Mouse (Mus musculus): ENCODE results near the gene Arhgap35. TPM values are rescaled to one million over a fixed set of nuclear protein-coding genes. Genes with fewer than 3 reads are reported as not detected.

Arhgap35 gene
- total and polyA plus RNA-seq, 2 experiments from 2014 or later, result 27.0 to 149 TPM

- no peak for DNase-seq
- Histone ChIP-seq H3K9ac (no peak overlapping the region), H3K4me2 (ENCODE audit: low read depth) (no peak overlapping the region), H3K4me3 (ENCODE audit: low read depth, low read length) (no peak overlapping the region), H3K4me1 (ENCODE audit: insufficient read depth) (no peaks in the 10 kb centered on the region), H3K27me3 (ENCODE audit: insufficient read depth, low read length) (no peaks in the 10 kb centered on the region), H3K9me3 (ENCODE audit: low read length) (no peaks in the 10 kb centered on the region), H3K27ac (ENCODE audit: low read depth, low read length) (no peak overlapping the region), H3K36me3 (ENCODE audit: insufficient read depth) (peaks cover 71% of the 10 kb centered on the region)
- no peak for TF ChIP-seq CTCF (IDR thresholded peaks at IDR 0.05; ENCODE audit: low read depth)
- ATAC-seq, result no peak
- 93% methylated on average over 4 of the region's 4 CpGs for WGBS
Measured at GRCm38 (mm10) chr7:16501571-16501970, 113.2 kb downstream of the Arhgap35 start.

- Histone ChIP-seq H3K36me3 (ENCODE audit: insufficient read depth) (peaks cover 70% of the 10 kb centered on the region), H3K9ac (no peak overlapping the region), H3K4me1 (ENCODE audit: insufficient read depth) (no peaks in the 10 kb centered on the region), H3K9me3 (ENCODE audit: low read length) (no peaks in the 10 kb centered on the region), H3K4me3 (ENCODE audit: low read depth, low read length) (no peak overlapping the region), H3K27me3 (ENCODE audit: insufficient read depth, low read length) (no peaks in the 10 kb centered on the region), H3K4me2 (ENCODE audit: low read depth) (no peak overlapping the region), H3K27ac (ENCODE audit: low read depth, low read length) (no peak overlapping the region)
- DNase-seq (no peak), ATAC-seq (peak; percentile 81)
- TF ChIP-seq CTCF (IDR thresholded peaks at IDR 0.05; ENCODE audit: low read depth), result no peak
- 75% methylated on average over 6 of the region's 6 CpGs for WGBS
Measured at GRCm38 (mm10) chr7:16499671-16500104, 115.1 kb downstream of the Arhgap35 start.

DNA sequence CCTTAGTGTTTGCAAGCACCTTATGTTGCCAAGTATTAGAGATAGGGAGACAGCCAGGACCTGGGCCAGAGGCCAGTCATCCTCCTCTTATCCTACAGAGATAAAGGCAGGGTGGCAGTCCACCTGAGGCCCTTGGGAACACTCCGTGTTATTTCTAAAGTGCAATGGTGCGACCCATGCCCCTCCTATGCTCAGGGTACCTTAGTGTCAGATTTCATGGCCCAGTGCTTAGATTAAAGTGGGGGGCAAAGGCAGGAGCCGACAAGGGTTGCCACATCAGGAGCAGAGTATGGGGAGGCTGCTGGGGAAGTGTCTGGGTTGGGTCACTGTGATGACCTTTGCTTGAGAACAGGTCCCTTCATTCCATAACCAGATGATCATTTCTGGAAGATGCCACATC is 118.5 kb downstream of the Arhgap35 start:
- WGBS, result 95% methylated on average over 3 of the region's 3 CpGs
- H3K4me2 ChIP-seq (ENCODE audit: low read depth), result no peak overlapping the region
- H3K9me3 ChIP-seq (ENCODE audit: low read length), result no peaks in the 10 kb centered on the region
- no peak overlapping the region for H3K4me3 ChIP-seq (ENCODE audit: low read depth, low read length)
- H3K36me3 ChIP-seq (ENCODE audit: insufficient read depth), result peaks cover 45% of the 10 kb centered on the region
- TF ChIP-seq CTCF (IDR thresholded peaks at IDR 0.05; ENCODE audit: low read depth), result no peak
- ATAC-seq (no peak), DNase-seq (no peak)
- H3K9ac ChIP-seq, result no peak overlapping the region
- no peaks in the 10 kb centered on the region for H3K27me3 ChIP-seq (ENCODE audit: insufficient read depth, low read length)
- no peaks in the 10 kb centered on the region for H3K4me1 ChIP-seq (ENCODE audit: insufficient read depth)
- no peak overlapping the region for H3K27ac ChIP-seq (ENCODE audit: low read depth, low read length)

- Histone ChIP-seq H3K4me2 (ENCODE audit: low read depth) (no peak overlapping the region), H3K27me3 (ENCODE audit: insufficient read depth, low read length) (no peaks in the 10 kb centered on the region), H3K27ac (ENCODE audit: low read depth, low read length) (no peak overlapping the region), H3K4me1 (ENCODE audit: insufficient read depth) (no peaks in the 10 kb centered on the region), H3K36me3 (ENCODE audit: insufficient read depth) (peaks cover 34% of the 10 kb centered on the region), H3K9me3 (ENCODE audit: low read length) (no peaks in the 10 kb centered on the region), H3K9ac (no peak overlapping the region), H3K4me3 (ENCODE audit: low read depth, low read length) (no peak overlapping the region)
- ATAC-seq (peak; percentile 26; the same call in 1 of the 2 replicates), DNase-seq (peak; percentile 60)
- TF ChIP-seq CTCF (IDR thresholded peaks at IDR 0.05; ENCODE audit: low read depth), result peak; percentile 69
- 46% methylated on average over 2 of the region's 2 CpGs for WGBS
Measured at GRCm38 (mm10) chr7:16493361-16493760, 121.4 kb downstream of the Arhgap35 start.

GRCm38 (mm10) chr7:16492211-16492610 is 122.6 kb downstream of the Arhgap35 start:
- Histone ChIP-seq H3K4me3 (ENCODE audit: low read depth, low read length) (no peak overlapping the region), H3K9me3 (ENCODE audit: low read length) (no peaks in the 10 kb centered on the region), H3K27ac (ENCODE audit: low read depth, low read length) (no peak overlapping the region), H3K4me1 (ENCODE audit: insufficient read depth) (no peaks in the 10 kb centered on the region), H3K9ac (no peak overlapping the region), H3K27me3 (ENCODE audit: insufficient read depth, low read length) (no peaks in the 10 kb centered on the region), H3K36me3 (ENCODE audit: insufficient read depth) (peaks cover 22% of the 10 kb centered on the region), H3K4me2 (ENCODE audit: low read depth) (no peak overlapping the region)
- TF ChIP-seq CTCF (IDR thresholded peaks at IDR 0.05; ENCODE audit: low read depth), result no peak
- WGBS, result 56% methylated on average over 3 of the region's 3 CpGs
- DNase-seq (no peak), ATAC-seq (peak; percentile 25; the same call in 1 of the 2 replicates)

DNA sequence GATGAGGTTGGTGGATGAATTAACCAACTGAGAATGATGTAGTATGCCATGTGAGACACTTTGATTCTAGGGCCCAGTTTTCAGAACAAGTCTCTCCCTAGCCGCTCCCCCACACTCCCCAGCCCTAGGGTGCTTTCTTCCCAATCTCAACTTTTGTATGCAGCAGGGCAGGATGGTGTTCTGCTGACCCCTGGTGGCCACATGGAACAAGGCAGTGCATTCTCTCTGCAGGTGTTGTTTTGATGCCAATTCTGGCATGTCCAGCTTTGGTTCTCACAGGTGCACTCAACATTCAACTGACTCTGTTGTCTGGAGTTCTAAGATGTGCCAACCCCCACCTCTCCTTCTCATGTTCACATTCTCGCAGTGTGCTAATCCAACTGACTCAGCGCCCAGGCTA is 123.0 kb downstream of the Arhgap35 start:
- Histone ChIP-seq H3K4me2 (ENCODE audit: low read depth) (no peak overlapping the region), H3K9ac (no peak overlapping the region), H3K4me3 (ENCODE audit: low read depth, low read length) (no peak overlapping the region), H3K27ac (ENCODE audit: low read depth, low read length) (no peak overlapping the region), H3K27me3 (ENCODE audit: insufficient read depth, low read length) (no peaks in the 10 kb centered on the region), H3K36me3 (ENCODE audit: insufficient read depth) (peaks cover 18% of the 10 kb centered on the region), H3K4me1 (ENCODE audit: insufficient read depth) (no peaks in the 10 kb centered on the region), H3K9me3 (ENCODE audit: low read length) (no peaks in the 10 kb centered on the region)
- DNase-seq (peak; percentile 74), ATAC-seq (peak; percentile 68)
- peak; percentile 96 for TF ChIP-seq CTCF (IDR thresholded peaks at IDR 0.05; ENCODE audit: low read depth)
- 27% methylated on average over 3 of the region's 3 CpGs for WGBS

DNA sequence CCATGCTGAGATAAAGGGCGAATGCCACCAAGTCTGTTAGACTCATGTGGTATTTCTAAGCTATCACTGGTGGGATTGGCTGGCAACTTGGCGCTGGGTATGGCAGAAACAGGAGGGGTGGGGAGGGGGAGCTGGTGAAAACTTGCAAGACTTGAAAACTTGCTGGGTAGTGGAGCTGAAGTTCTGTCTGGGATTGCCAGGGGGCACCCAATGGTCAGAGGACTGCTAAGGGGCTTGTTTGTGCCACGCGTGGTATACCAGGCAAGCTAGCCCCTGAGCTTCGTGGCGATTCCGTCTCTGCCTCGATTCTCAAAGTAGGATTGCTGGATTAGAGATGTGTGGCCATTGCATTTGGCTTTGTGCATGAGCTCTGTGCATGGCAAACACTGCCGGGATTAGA is 124.8 kb downstream of the Arhgap35 start:
- Histone ChIP-seq H3K27ac (ENCODE audit: low read depth, low read length) (no peak overlapping the region), H3K36me3 (ENCODE audit: insufficient read depth) (no peaks in the 10 kb centered on the region), H3K9me3 (ENCODE audit: low read length) (no peaks in the 10 kb centered on the region), H3K4me2 (ENCODE audit: low read depth) (no peak overlapping the region), H3K4me3 (ENCODE audit: low read depth, low read length) (no peak overlapping the region), H3K9ac (no peak overlapping the region), H3K4me1 (ENCODE audit: insufficient read depth) (no peaks in the 10 kb centered on the region), H3K27me3 (ENCODE audit: insufficient read depth, low read length) (no peaks in the 10 kb centered on the region)
- DNase-seq (no peak), ATAC-seq (no peak)
- 91% methylated on average over 9 of the region's 9 CpGs for WGBS
- no peak for TF ChIP-seq CTCF (IDR thresholded peaks at IDR 0.05; ENCODE audit: low read depth)

- no peaks in the 10 kb centered on the region for H3K36me3 ChIP-seq (ENCODE audit: insufficient read depth)
- no peak for TF ChIP-seq CTCF (IDR thresholded peaks at IDR 0.05; ENCODE audit: low read depth)
- no peak for DNase-seq
- H3K9me3 ChIP-seq (ENCODE audit: low read length), result no peaks in the 10 kb centered on the region
- H3K4me1 ChIP-seq (ENCODE audit: insufficient read depth), result no peaks in the 10 kb centered on the region
- H3K9ac ChIP-seq, result no peak overlapping the region
- H3K4me2 ChIP-seq (ENCODE audit: low read depth), result no peak overlapping the region
- ATAC-seq, result no peak
- H3K27me3 ChIP-seq (ENCODE audit: insufficient read depth, low read length), result no peaks in the 10 kb centered on the region
- no peak overlapping the region for H3K27ac ChIP-seq (ENCODE audit: low read depth, low read length)
- no peak overlapping the region for H3K4me3 ChIP-seq (ENCODE audit: low read depth, low read length)
Measured at GRCm38 (mm10) chr7:16488816-16489215, 126.0 kb downstream of the Arhgap35 start.

Measured in forebrain, postnatal 0 days (tissue).